Mouse (Mus musculus) heart, postnatal 0 days (tissue): Measurements from ENCODE around the gene Zswim8.

Source experiments
- CTCF ChIP-seq: IDR thresholded peaks from 2 replicates; pipeline ENCODE4 v1.5.1; 2016; ENCODE audit warnings: antibody characterized with exemption, control low read depth, low read depth
- EP300 ChIP-seq: IDR thresholded peaks from 2 replicates; pipeline ENCODE4 v1.6.1; 2016; ENCODE audit warnings: antibody characterized with exemption, low read depth

- TF ChIP-seq CTCF (no peak), EP300 (no peak)
These were observed 43.2 kb downstream of the Zswim8 start for GRCm38 (mm10) chr14:20750503-20750902.
